Mouse (Mus musculus) heart, embryonic 12.5 days (tissue): ENCODE results near the gene Ccl6. TPM values are rescaled to one million over a fixed set of nuclear protein-coding genes. Genes with fewer than 3 reads are reported as not detected.

Source experiments
- ATAC-seq: fragments of 200-750 bp; cut with Nextera tagmentation; 2 replicates; pipeline ENCODE4 v1.8.0; 2017; ENCODE audit warnings: moderate TSS enrichment, moderate library complexity; ENCODE audit not compliant: insufficient number of reproducible peaks, low FRiP score
- H3K27ac ChIP-seq: fragments of 300-500 bp; sonication (generic); 2 replicates; pipeline ENCODE4 v1.5.1; 2016; ENCODE audit warnings: mild to moderate bottlenecking, moderate library complexity; ENCODE audit not compliant: poor library complexity, severe bottlenecking
- H3K27me3 ChIP-seq: fragments of 300-500 bp; sonication (generic); replicated peaks from 2 replicates; pipeline ENCODE4 v1.6.1; 2016; ENCODE audit warnings: mild to moderate bottlenecking, moderate library complexity
- H3K36me3 ChIP-seq: fragments of 300-500 bp; sonication (generic); 2 replicates; pipeline ENCODE4 v1.6.1; 2016; ENCODE audit warnings: mild to moderate bottlenecking, moderate library complexity
- H3K4me1 ChIP-seq: fragments of 300-500 bp; sonication (generic); replicated peaks from 2 replicates; pipeline ENCODE4 v1.6.1; 2016; ENCODE audit warnings: mild to moderate bottlenecking
- H3K4me2 ChIP-seq: fragments of 300-500 bp; sonication (generic); 2 replicates; pipeline ENCODE4 v1.6.1; 2016; ENCODE audit warnings: mild to moderate bottlenecking, moderate library complexity
- H3K4me3 ChIP-seq: fragments of 300-500 bp; sonication (generic); 2 replicates; pipeline ENCODE4 v1.5.1; 2016; ENCODE audit warnings: mild to moderate bottlenecking
- H3K9ac ChIP-seq: fragments of 300-500 bp; sonication (generic); 2 replicates; pipeline ENCODE4 v1.6.1; 2016; ENCODE audit warnings: mild to moderate bottlenecking, moderate library complexity
- H3K9me3 ChIP-seq: fragments of 300-500 bp; sonication (generic); replicated peaks from 2 replicates; pipeline ENCODE4 v1.6.1; 2016; ENCODE audit warnings: mild to moderate bottlenecking, moderate library complexity
- WGBS: fragments of 180-500 bp; shearing (Covaris S2); methylation state at CpG from one replicate; pipeline ENCODE4 v1.1.7; 2016; 5-methylcytosine and 5-hydroxymethylcytosine counted together
- polyA plus RNA-seq: library from polyadenylated mRNA; unstranded; fragments of >200 nt; fragmentation: Nextera tagmentation; extraction: Ambion mirVana; gene quantifications from 2 replicates; pipeline ENCODE4 v1.2.1, GENCODE M21; 2016

The Ccl6 gene
- polyA plus RNA-seq, 1 experiment from 2014 or later: 1.5 TPM

DNA sequence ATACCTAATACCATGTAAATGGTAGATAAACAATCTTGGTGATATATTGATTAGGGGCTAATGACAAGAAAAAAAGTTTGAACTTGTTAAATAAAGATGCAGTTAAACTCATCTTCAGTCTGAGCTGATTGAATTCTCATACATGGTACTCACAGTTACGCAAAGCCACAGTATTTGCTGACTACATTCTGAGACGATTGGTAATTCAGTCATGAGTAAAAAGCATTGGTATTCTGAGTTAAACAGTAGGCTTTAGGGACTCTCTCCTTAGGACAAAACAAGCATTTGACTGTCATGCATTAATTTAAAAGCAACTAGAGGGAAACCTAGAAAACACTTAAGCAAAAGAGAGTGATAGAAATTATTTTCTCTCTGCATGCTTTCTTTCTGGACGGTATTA, 30.7 kb upstream of the Ccl6 start:
- Histone ChIP-seq H3K27me3 (no peaks in the 10 kb centered on the region), H3K4me3 (no peak overlapping the region), H3K27ac (no peak overlapping the region), H3K36me3 (no peaks in the 10 kb centered on the region), H3K4me1 (no peaks in the 10 kb centered on the region), H3K9me3 (no peaks in the 10 kb centered on the region), H3K4me2 (no peak overlapping the region), H3K9ac (no peak overlapping the region)
- 82% methylated on average over 3 of the region's 3 CpGs for WGBS
- no peak for ATAC-seq

DNA sequence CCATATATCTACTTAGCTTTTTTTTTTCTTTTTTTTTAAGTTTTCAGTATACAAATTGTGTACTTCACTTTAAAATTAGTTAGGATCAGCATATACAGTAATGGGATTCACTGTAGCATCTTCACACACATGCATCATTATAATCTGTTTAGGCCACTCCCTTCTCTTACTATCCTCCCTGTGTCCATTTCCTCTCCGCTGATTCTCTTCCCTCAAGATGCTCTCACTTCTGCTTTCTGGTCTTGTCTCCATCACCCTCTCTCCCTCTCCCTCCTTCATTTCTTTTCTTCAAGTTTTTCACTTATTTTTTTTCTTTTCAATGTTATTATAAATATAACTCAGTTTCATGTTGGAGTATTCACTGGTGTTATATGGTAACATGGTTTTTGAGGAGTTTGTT, 26.1 kb upstream of the Ccl6 start:
- WGBS: 91% methylated on average over 1 of the region's 1 CpGs
- Histone ChIP-seq H3K9ac (no peak overlapping the region), H3K4me3 (no peak overlapping the region), H3K9me3 (no peaks in the 10 kb centered on the region), H3K4me1 (no peaks in the 10 kb centered on the region), H3K36me3 (no peaks in the 10 kb centered on the region), H3K27me3 (no peaks in the 10 kb centered on the region), H3K4me2 (no peak overlapping the region), H3K27ac (no peak overlapping the region)
- ATAC-seq: no peak

GRCm38 (mm10) chr11:83618238-83618637, 25.4 kb upstream of the Ccl6 start:
- H3K9ac ChIP-seq: no peak overlapping the region
- no peak overlapping the region for H3K4me3 ChIP-seq
- no peaks in the 10 kb centered on the region for H3K4me1 ChIP-seq
- H3K27ac ChIP-seq: no peak overlapping the region
- 75% methylated on average over 5 of the region's 5 CpGs for WGBS
- H3K9me3 ChIP-seq: no peaks in the 10 kb centered on the region
- no peak for ATAC-seq
- H3K36me3 ChIP-seq: no peaks in the 10 kb centered on the region
- H3K27me3 ChIP-seq: no peaks in the 10 kb centered on the region
- no peak overlapping the region for H3K4me2 ChIP-seq

GRCm38 (mm10) chr11:83616586-83616985, 23.7 kb upstream of the Ccl6 start:
- no peaks in the 10 kb centered on the region for H3K4me1 ChIP-seq
- no peaks in the 10 kb centered on the region for H3K36me3 ChIP-seq
- H3K9ac ChIP-seq: no peak overlapping the region
- no peaks in the 10 kb centered on the region for H3K27me3 ChIP-seq
- H3K4me2 ChIP-seq: no peak overlapping the region
- no peak for ATAC-seq
- no peaks in the 10 kb centered on the region for H3K9me3 ChIP-seq
- H3K4me3 ChIP-seq: no peak overlapping the region
- no peak overlapping the region for H3K27ac ChIP-seq
- 78% methylated on average over 1 of the region's 1 CpGs for WGBS

GRCm38 (mm10) chr11:83610900-83611299, 18.0 kb upstream of the Ccl6 start:
- Histone ChIP-seq H3K9ac (no peak overlapping the region), H3K36me3 (no peaks in the 10 kb centered on the region), H3K27me3 (no peaks in the 10 kb centered on the region), H3K4me2 (no peak overlapping the region), H3K4me3 (no peak overlapping the region), H3K9me3 (no peaks in the 10 kb centered on the region), H3K4me1 (no peaks in the 10 kb centered on the region), H3K27ac (no peak overlapping the region)
- WGBS: 51% methylated on average over 2 of the region's 2 CpGs
- ATAC-seq: no peak

DNA sequence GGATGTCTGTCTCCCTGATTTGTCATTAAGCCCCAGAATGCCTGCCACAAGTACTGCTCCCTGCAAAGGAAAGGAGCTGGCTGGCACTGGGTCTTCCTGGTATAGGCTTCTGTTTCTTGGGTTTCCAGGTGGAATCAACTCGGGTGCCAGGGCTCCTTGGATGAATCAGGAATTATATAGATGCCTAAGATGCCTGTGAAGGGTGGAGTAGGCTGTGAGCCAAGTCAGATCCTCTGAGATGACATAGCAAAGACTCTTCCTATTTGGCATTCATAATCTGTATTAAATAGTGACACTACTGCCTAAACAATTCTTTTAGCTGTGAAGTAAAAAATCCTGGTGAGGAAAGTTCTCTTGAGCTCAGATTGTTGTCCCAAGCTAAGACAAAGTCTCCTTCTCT, 13.5 kb upstream of the Ccl6 start:
- Histone ChIP-seq H3K4me3 (no peak overlapping the region), H3K9ac (no peak overlapping the region), H3K27ac (no peak overlapping the region), H3K4me2 (no peak overlapping the region), H3K27me3 (no peaks in the 10 kb centered on the region), H3K36me3 (no peaks in the 10 kb centered on the region), H3K9me3 (no peaks in the 10 kb centered on the region), H3K4me1 (no peaks in the 10 kb centered on the region)
- WGBS: 43% methylated on average over 1 of the region's 1 CpGs
- ATAC-seq: no peak

DNA sequence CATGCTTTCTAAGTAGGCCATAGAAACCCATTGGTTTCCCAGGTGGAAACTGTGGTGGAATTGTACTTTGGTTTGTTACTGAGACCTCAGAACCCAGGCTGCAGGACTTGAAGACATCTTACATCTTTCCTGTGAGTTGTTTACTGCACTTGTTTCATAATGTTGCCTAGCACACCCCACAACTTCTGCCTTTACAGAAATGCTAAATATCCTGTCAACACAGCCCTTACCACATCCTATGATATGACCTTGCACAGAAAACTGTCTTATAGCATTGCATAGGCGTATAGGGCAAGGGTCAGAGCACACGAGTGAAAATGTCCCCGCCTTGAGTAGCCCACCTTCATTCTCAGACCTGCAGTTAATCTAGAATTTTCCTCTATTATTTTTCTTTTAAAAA, 12.6 kb upstream of the Ccl6 start:
- H3K4me1 ChIP-seq: no peaks in the 10 kb centered on the region
- H3K9ac ChIP-seq: no peak overlapping the region
- no peak overlapping the region for H3K4me3 ChIP-seq
- 85% methylated on average over 3 of the region's 3 CpGs for WGBS
- H3K9me3 ChIP-seq: no peaks in the 10 kb centered on the region
- H3K36me3 ChIP-seq: no peaks in the 10 kb centered on the region
- H3K27ac ChIP-seq: no peak overlapping the region
- no peak for ATAC-seq
- no peak overlapping the region for H3K4me2 ChIP-seq
- H3K27me3 ChIP-seq: no peaks in the 10 kb centered on the region

GRCm38 (mm10) chr11:83604698-83605097, 11.8 kb upstream of the Ccl6 start:
- Histone ChIP-seq H3K27me3 (no peaks in the 10 kb centered on the region), H3K4me1 (no peaks in the 10 kb centered on the region), H3K36me3 (no peaks in the 10 kb centered on the region), H3K4me3 (no peak overlapping the region), H3K9me3 (no peaks in the 10 kb centered on the region), H3K4me2 (no peak overlapping the region), H3K27ac (no peak overlapping the region), H3K9ac (no peak overlapping the region)
- no peak for ATAC-seq
- WGBS: 79% methylated on average over 4 of the region's 4 CpGs

DNA sequence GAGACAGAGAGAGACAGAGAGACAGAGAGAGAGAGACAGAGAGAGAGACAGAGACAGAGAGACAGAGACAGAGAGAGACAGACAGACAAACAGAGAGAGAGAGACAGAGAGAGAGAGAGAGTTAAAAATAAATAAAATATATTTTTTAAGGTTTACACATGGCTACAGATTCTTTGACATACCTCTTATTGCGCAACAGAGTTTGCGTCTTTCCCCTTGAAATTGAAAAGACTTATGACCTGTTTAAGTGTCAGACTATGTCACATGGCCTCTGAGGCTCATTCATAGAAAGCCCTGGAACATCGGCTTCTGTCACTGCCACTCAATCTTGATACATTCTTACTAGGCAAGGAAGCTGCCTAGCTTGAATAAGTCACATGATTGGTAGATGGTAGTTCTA, 10.5 kb upstream of the Ccl6 start:
- no peak for ATAC-seq
- no peak overlapping the region for H3K4me2 ChIP-seq
- WGBS: 87% methylated on average over 3 of the region's 3 CpGs

GRCm38 (mm10) chr11:83600576-83600975, 7.7 kb upstream of the Ccl6 start:
- Histone ChIP-seq H3K27ac (no peak overlapping the region), H3K9me3 (no peaks in the 10 kb centered on the region), H3K36me3 (no peaks in the 10 kb centered on the region), H3K4me3 (no peak overlapping the region), H3K9ac (no peak overlapping the region), H3K4me2 (no peak overlapping the region), H3K27me3 (no peaks in the 10 kb centered on the region), H3K4me1 (no peaks in the 10 kb centered on the region)
- no peak for ATAC-seq
- 74% methylated on average over 2 of the region's 2 CpGs for WGBS

More for the DNA sequence above, 10.5 kb upstream of the Ccl6 start:
- Histone ChIP-seq H3K36me3 (no peaks in the 10 kb centered on the region), H3K4me3 (no peak overlapping the region), H3K9ac (no peak overlapping the region), H3K27me3 (no peaks in the 10 kb centered on the region), H3K9me3 (no peaks in the 10 kb centered on the region), H3K4me1 (no peaks in the 10 kb centered on the region), H3K27ac (no peak overlapping the region)

GRCm38 (mm10) chr11:83598991-83599390, 6.1 kb upstream of the Ccl6 start:
- no peak overlapping the region for H3K4me2 ChIP-seq
- H3K9ac ChIP-seq: no peak overlapping the region
- no peak overlapping the region for H3K4me3 ChIP-seq
- no peaks in the 10 kb centered on the region for H3K36me3 ChIP-seq
- 61% methylated on average over 3 of the region's 3 CpGs for WGBS
- no peaks in the 10 kb centered on the region for H3K4me1 ChIP-seq
- no peaks in the 10 kb centered on the region for H3K27me3 ChIP-seq
- no peaks in the 10 kb centered on the region for H3K9me3 ChIP-seq
- H3K27ac ChIP-seq: no peak overlapping the region
- ATAC-seq: no peak

DNA sequence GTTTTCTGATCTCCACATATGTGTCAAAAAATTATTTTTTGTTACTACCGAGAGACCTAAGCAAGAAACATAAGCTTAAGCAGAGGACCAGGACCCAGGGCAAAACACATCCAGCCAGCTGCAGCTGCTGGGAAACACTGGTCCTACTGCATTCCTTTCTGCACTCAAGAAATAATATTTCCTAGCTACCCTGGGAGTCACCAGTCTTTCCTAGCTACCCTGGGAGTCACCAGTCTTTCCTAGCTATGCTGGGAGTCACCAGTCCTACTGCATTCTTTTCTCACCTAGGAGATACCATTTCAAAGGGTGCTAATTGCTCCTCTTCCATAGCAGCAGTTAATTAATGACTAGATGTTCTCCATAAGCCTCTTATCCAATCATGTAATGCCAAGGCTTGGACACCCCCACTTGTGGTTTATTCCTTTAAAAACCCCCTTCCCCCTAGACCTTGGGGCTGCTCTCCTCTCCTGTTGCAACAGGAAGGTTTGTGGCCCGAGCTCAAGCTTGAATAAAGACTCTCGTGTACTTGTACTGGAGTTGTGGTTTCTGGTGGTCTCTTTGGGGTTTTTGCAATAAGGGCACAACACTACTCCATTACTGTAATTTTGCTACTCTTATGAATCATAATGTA, 5.4 kb upstream of the Ccl6 start:
- 80% methylated on average over 3 of the region's 3 CpGs for WGBS
- Histone ChIP-seq H3K4me2 (no peak overlapping the region), H3K9me3 (no peaks in the 10 kb centered on the region), H3K27ac (no peak overlapping the region), H3K4me3 (no peak overlapping the region), H3K4me1 (no peaks in the 10 kb centered on the region), H3K27me3 (no peaks in the 10 kb centered on the region), H3K9ac (no peak overlapping the region), H3K36me3 (no peaks in the 10 kb centered on the region)
- ATAC-seq: no peak
